Mouse (Mus musculus) G1E (cell line): ENCODE results near the gene Mapk8ip2. TPM values are rescaled to one million over a fixed set of nuclear protein-coding genes. Genes with fewer than 3 reads are reported as not detected.
A peak's percentile ranks its signal among the peaks of the same experiment; 100 is the strongest.
"Not testable (repeated sequence)": the region's sequence is repeated elsewhere in the genome, so short reads cannot be mapped to it uniquely, and the experiment has no call there.

Source experiments
- ATAC-seq: 2 replicates; pipeline ENCODE4 v1.8.0; 2016; ENCODE audit warnings: mild to moderate bottlenecking; ENCODE audit not compliant: insufficient number of reproducible peaks, poor library complexity, low FRiP score, severe bottlenecking; ENCODE audit errors: extremely low read depth
- DNase-seq: peaks from one replicate; pipeline ENCODE4 v3.0.0; 2012; ENCODE audit warnings: low spot score
- H3K27me3 ChIP-seq: 2 replicates; pipeline ENCODE4 v1.6.1; 2012; ENCODE audit warnings: mild to moderate bottlenecking, low read length, inconsistent platforms; ENCODE audit not compliant: insufficient read depth
- H3K36me3 ChIP-seq: replicated peaks from 2 replicates; pipeline ENCODE3; 2012; ENCODE audit warnings: mild to moderate bottlenecking, inconsistent platforms
- H3K4me1 ChIP-seq: 2 replicates; pipeline ENCODE4 v1.6.1; 2012; ENCODE audit warnings: low read depth, low read length, inconsistent platforms, mixed read lengths; ENCODE audit not compliant: insufficient read depth
- H3K4me3 ChIP-seq: 2 replicates; pipeline ENCODE4 v1.5.1; 2012; ENCODE audit warnings: low read depth, mild to moderate bottlenecking, inconsistent platforms, low read length, moderate library complexity, mixed read lengths
- H3K9me3 ChIP-seq: replicated peaks from 2 replicates; pipeline ENCODE4 v1.6.1; 2012; ENCODE audit warnings: inconsistent platforms
- CTCF ChIP-seq: IDR thresholded peaks from 2 replicates; pipeline ENCODE4 v1.5.1; 2012; ENCODE audit warnings: low read depth, low read length, inconsistent platforms, mixed read lengths
- GATA1 ChIP-seq: IDR thresholded peaks from 2 replicates; pipeline ENCODE4 v1.6.1; 2012; ENCODE audit warnings: borderline replicate concordance, low read length, inconsistent platforms, mixed read lengths
- GATA2 ChIP-seq: IDR thresholded peaks from 2 replicates; pipeline ENCODE4 v1.6.1; 2012; ENCODE audit warnings: low read depth, low read length, inconsistent platforms, borderline replicate concordance
- POLR2AphosphoS5 ChIP-seq: IDR thresholded peaks from 2 replicates; pipeline ENCODE4 v1.6.1; 2012; ENCODE audit warnings: low read depth, low read length, inconsistent platforms; ENCODE audit not compliant: insufficient replicate concordance
- TAL1 ChIP-seq: conservative IDR thresholded peaks from 2 replicates; pipeline ENCODE4 v1.6.1; 2012; ENCODE audit warnings: low read depth, low read length, inconsistent platforms, mixed read lengths
- polyA plus RNA-seq: library from polyadenylated mRNA; stranded (reverse); fragments of >175 nt; gene quantifications from 2 replicates; pipeline ENCODE4 v1.2.3, GENCODE M21; 2012
- total RNA-seq, 2 experiments: library from RNA; stranded (forward) in 1 of 2; stranded (reverse) in 1 of 2; fragments of 200-1000 nt in 1 of 2; fragments of >200 nt in 1 of 2; fragmentation: Nextera tagmentation in 1 of 2; gene quantifications; 2 replicates each; pipeline ENCODE4 v1.2.3; 2014 to 2017

Gene Mapk8ip2
- total and polyA plus RNA-seq, 3 experiments, result 0.05 TPM; not detected in 2

- no peak for DNase-seq
- Histone ChIP-seq H3K4me1 (peaks cover 27% of the 10 kb centered on the region), H3K27me3 (no peaks in the 10 kb centered on the region), H3K36me3 (peaks cover 47% of the 10 kb centered on the region), H3K4me3 (peak overlapping the region; percentile 85), H3K9me3 (no peaks in the 10 kb centered on the region)
- no peak for ATAC-seq
- TF ChIP-seq GATA2, result no peak
- TF ChIP-seq GATA1, result no peak
- no peak for TF ChIP-seq TAL1
- TF ChIP-seq CTCF, result no peak
- no peak for TF ChIP-seq POLR2AphosphoS5
Observed at GRCm38 (mm10) chr15:89430341-89430740, 23.4 kb upstream of the Mapk8ip2 start.

- H3K9me3 ChIP-seq, H3K27me3 ChIP-seq, ATAC-seq, DNase-seq: not testable (repeated sequence)
- Histone ChIP-seq H3K4me3 (peak overlapping the region; percentile 85; the same call in 1 of the 2 replicates), H3K36me3 (peaks cover 42% of the 10 kb centered on the region), H3K4me1 (peaks cover 27% of the 10 kb centered on the region)
Observed at GRCm38 (mm10) chr15:89430771-89431170, 22.9 kb upstream of the Mapk8ip2 start.

GRCm38 (mm10) chr15:89431271-89431670, 22.4 kb upstream of the Mapk8ip2 start:
- DNase-seq (no peak), ATAC-seq (no peak)
- peaks cover 37% of the 10 kb centered on the region for H3K36me3 ChIP-seq
- peaks cover 27% of the 10 kb centered on the region for H3K4me1 ChIP-seq
- no peaks in the 10 kb centered on the region for H3K9me3 ChIP-seq
- H3K4me3 ChIP-seq, result no peak overlapping the region
- TF ChIP-seq POLR2AphosphoS5 (no peak), TAL1 (no peak), CTCF (no peak), GATA1 (no peak), GATA2 (no peak)
- no peaks in the 10 kb centered on the region for H3K27me3 ChIP-seq

- Histone ChIP-seq H3K36me3 (peaks cover 32% of the 10 kb centered on the region), H3K4me1 (peaks cover 27% of the 10 kb centered on the region), H3K4me3 (no peak overlapping the region), H3K9me3 (no peaks in the 10 kb centered on the region), H3K27me3 (no peaks in the 10 kb centered on the region)
- no peak for TF ChIP-seq GATA1
- no peak for TF ChIP-seq GATA2
- TF ChIP-seq TAL1, result no peak
- no peak for TF ChIP-seq POLR2AphosphoS5
- no peak for TF ChIP-seq CTCF
- ATAC-seq (no peak), DNase-seq (no peak)
Observed at GRCm38 (mm10) chr15:89431806-89432205, 21.9 kb upstream of the Mapk8ip2 start.

GRCm38 (mm10) chr15:89432946-89433345, 20.8 kb upstream of the Mapk8ip2 start:
- no peak for ATAC-seq
- Histone ChIP-seq H3K4me1 (peaks cover 24% of the 10 kb centered on the region), H3K27me3 (no peaks in the 10 kb centered on the region), H3K36me3 (peaks cover 20% of the 10 kb centered on the region), H3K4me3 (no peak overlapping the region), H3K9me3 (no peaks in the 10 kb centered on the region)
- no peak for DNase-seq
- TF ChIP-seq TAL1, result no peak
- TF ChIP-seq GATA1, result no peak
- TF ChIP-seq GATA2, result no peak
- no peak for TF ChIP-seq POLR2AphosphoS5
- no peak for TF ChIP-seq CTCF

GRCm38 (mm10) chr15:89434136-89434535, 19.6 kb upstream of the Mapk8ip2 start:
- TF ChIP-seq GATA2 (no peak), CTCF (no peak), POLR2AphosphoS5 (no peak), TAL1 (no peak), GATA1 (no peak)

GRCm38 (mm10) chr15:89435878-89436277, 17.8 kb upstream of the Mapk8ip2 start:
- Histone ChIP-seq H3K36me3 (peaks cover 14% of the 10 kb centered on the region), H3K4me3 (no peak overlapping the region), H3K27me3 (no peaks in the 10 kb centered on the region), H3K9me3 (no peaks in the 10 kb centered on the region), H3K4me1 (peaks cover 12% of the 10 kb centered on the region)
- DNase-seq (no peak), ATAC-seq (no peak)
- no peak for TF ChIP-seq POLR2AphosphoS5
- TF ChIP-seq TAL1, result no peak
- TF ChIP-seq GATA1, result no peak
- no peak for TF ChIP-seq CTCF
- no peak for TF ChIP-seq GATA2

More at GRCm38 (mm10) chr15:89434136-89434535, 19.6 kb upstream of the Mapk8ip2 start:
- Histone ChIP-seq H3K36me3 (peaks cover 14% of the 10 kb centered on the region), H3K9me3 (no peaks in the 10 kb centered on the region), H3K4me1 (peaks cover 13% of the 10 kb centered on the region), H3K27me3 (no peaks in the 10 kb centered on the region), H3K4me3 (no peak overlapping the region)
- DNase-seq (no peak), ATAC-seq (no peak)
